32 mouse cellular contexts compared by ENCODE assay signal in genomic region chr4:134067833-134068544, GRCm38 (mm10). TPM values are rescaled to one million over a fixed set of nuclear protein-coding genes. Genes with fewer than 3 reads are reported as not detected.
DNase-seq lines count a peak whose midpoint lies in the region; ATAC-seq and TF ChIP-seq lines count a peak whose summit lies in the region.
"Had no signal": no experiment of that assay in that cellular context is flagged by ENCODE, and none has a peak within 500 bp of the region (broad histone marks: within the 10 kb centered on the region; RNA-seq: fewer than 3 reads in every experiment).

No protein-coding gene starts in this region.

- H3K4me3 ChIP-seq in lung, embryonic 16.5 days (ENCODE audit: low read length) = no peak overlapping the region
- H3K4me3 ChIP-seq in small intestine, adult 2 months (ENCODE audit: low read depth, low read length) = peak overlapping the region; percentile 81
- no peak overlapping the region for H3K4me3 ChIP-seq in hindbrain, embryonic 10.5 days
- H3K4me3 ChIP-seq: erythroblast, embryonic 14.5 days; forebrain, embryonic 12.5 days; heart, embryonic 15.5 days; layer of hippocampus, adult 2 months; limb, embryonic 13.5 days; liver, embryonic 13.5 days; lung, embryonic 15.5 days; midbrain, embryonic 15.5 days; neural tube, embryonic 12.5 days had no signal

- TF ChIP-seq POLR2A in small intestine, adult 2 months (IDR thresholded peaks at IDR 0.05; ENCODE audit: low read depth, low read length) = no peak

- WGBS in lung, embryonic 16.5 days = 72% methylated on average over 7 of the region's 7 CpGs
- 45% methylated on average over 7 of the region's 7 CpGs for WGBS in small intestine, adult 2 months
- whole genome bisulfite sequencing in hindbrain, embryonic 10.5 days = 82% methylated on average over 7 of the region's 7 CpGs

- H3K9me3 ChIP-seq in lung, embryonic 16.5 days (ENCODE audit: control insufficient read depth, low read length) = no peaks in the 10 kb centered on the region
- H3K9me3 ChIP-seq in hindbrain, embryonic 10.5 days = no peaks in the 10 kb centered on the region
- H3K9me3 ChIP-seq: forebrain, embryonic 12.5 days; heart, embryonic 15.5 days; limb, embryonic 13.5 days; liver, embryonic 13.5 days; lung, embryonic 15.5 days; midbrain, embryonic 15.5 days; neural tube, embryonic 12.5 days had no signal

- no peak for DNase-seq in lung, postnatal 4 days
- DNase-seq in 3T3-L1 (ENCODE audit: low read depth, low spot score) = peak; percentile 12
- peak; percentile 57 for DNase-seq in ZHBTc4 (ENCODE audit: low read depth, low spot score)
- DNase-seq in hindbrain, embryonic 10.5 days (ENCODE audit: low spot score) = no peak
- no peak for DNase-seq in left cerebral cortex, adult 18-20 months (ENCODE audit: low spot score in 2 of 2)
- DNase-seq in B cell, adult 2 months = no peak
- DNase-seq: adrenal gland, postnatal 25 days; cerebellum, adult 9-11 months; heart, postnatal 36 days; liver, embryonic 13.5 days; right cerebral cortex, postnatal 14 days; spleen, adult 18-20 months; thymus, adult 18-20 months; thymus, postnatal 4 days had no signal

- H3K27ac ChIP-seq in lung, embryonic 16.5 days (ENCODE audit: low read length) = no peak overlapping the region
- H3K27ac ChIP-seq in small intestine, adult 2 months (ENCODE audit: insufficient read depth, low read depth, low read length) = peak overlapping the region; percentile 83
- no peak overlapping the region for H3K27ac ChIP-seq in hindbrain, embryonic 10.5 days
- H3K27ac ChIP-seq: forebrain, embryonic 12.5 days; heart, embryonic 15.5 days; hindbrain, embryonic 14.5 days; layer of hippocampus, adult 2 months; limb, embryonic 13.5 days; liver, embryonic 13.5 days; lung, embryonic 15.5 days; midbrain, embryonic 15.5 days; neural tube, embryonic 12.5 days had no signal

- peak; percentile 43 for ATAC-seq in lung, embryonic 16.5 days (ENCODE audit: low read depth)
- ATAC-seq: inflammation-experienced regulatory T-cells, adult 6 months; midbrain, embryonic 15.5 days had no signal

- H3K36me3 ChIP-seq in lung, embryonic 16.5 days (ENCODE audit: control insufficient read depth, insufficient read depth, low read length) = no peaks in the 10 kb centered on the region
- peaks cover 10% of the 10 kb centered on the region for H3K36me3 ChIP-seq in small intestine, adult 2 months (ENCODE audit: control insufficient read depth, insufficient read depth, low read length)
- no peaks in the 10 kb centered on the region for H3K36me3 ChIP-seq in hindbrain, embryonic 10.5 days
- H3K36me3 ChIP-seq: forebrain, embryonic 12.5 days; heart, embryonic 15.5 days; limb, embryonic 13.5 days; liver, embryonic 13.5 days; lung, embryonic 15.5 days; midbrain, embryonic 15.5 days; neural tube, embryonic 12.5 days had no signal

- no peak for TF ChIP-seq CTCF in small intestine, adult 2 months (IDR thresholded peaks at IDR 0.05; ENCODE audit: extremely low read depth, insufficient read length, insufficient replicate concordance, low read depth, low read length)

- no peak overlapping the region for H3K4me2 ChIP-seq in lung, embryonic 16.5 days (ENCODE audit: low read depth, low read length)
- H3K4me2 ChIP-seq: forebrain, embryonic 12.5 days; heart, embryonic 15.5 days; hindbrain, embryonic 14.5 days; limb, embryonic 13.5 days; liver, embryonic 13.5 days; lung, embryonic 15.5 days; midbrain, embryonic 15.5 days; neural tube, embryonic 12.5 days had no signal

- H3K27me3 ChIP-seq in lung, embryonic 16.5 days (ENCODE audit: control insufficient read depth, insufficient read depth, low read depth, low read length) = no peaks in the 10 kb centered on the region
- H3K27me3 ChIP-seq in small intestine, adult 2 months (ENCODE audit: control insufficient read depth, insufficient read depth, low read length) = no peaks in the 10 kb centered on the region
- peaks cover 33% of the 10 kb centered on the region for H3K27me3 ChIP-seq in hindbrain, embryonic 10.5 days (ENCODE audit: insufficient read depth, poor library complexity, severe bottlenecking)
- H3K27me3 ChIP-seq: midbrain, embryonic 15.5 days had no signal

- no peak overlapping the region for H3K9ac ChIP-seq in lung, embryonic 16.5 days (ENCODE audit: low read length)
- H3K9ac ChIP-seq: forebrain, embryonic 12.5 days; heart, embryonic 15.5 days; hindbrain, embryonic 14.5 days; limb, embryonic 13.5 days; liver, embryonic 13.5 days; lung, embryonic 15.5 days; midbrain, embryonic 15.5 days; neural tube, embryonic 12.5 days had no signal

- H3K4me1 ChIP-seq in lung, embryonic 16.5 days (replicated peaks; ENCODE audit: control insufficient read depth, insufficient read depth, low read length) = peaks cover 2% of the 10 kb centered on the region; the same call in 1 of the 2 replicates
- peaks cover 35% of the 10 kb centered on the region for H3K4me1 ChIP-seq in small intestine, adult 2 months (ENCODE audit: control insufficient read depth, insufficient read depth, insufficient read length, low read length)
- H3K4me1 ChIP-seq in hindbrain, embryonic 10.5 days (replicated peaks) = peaks cover 8% of the 10 kb centered on the region
- H3K4me1 ChIP-seq: limb, embryonic 13.5 days; liver, embryonic 13.5 days; lung, embryonic 15.5 days; midbrain, embryonic 15.5 days; neural tube, embryonic 12.5 days had no signal

RNA-seq across cellular contexts. Expression of gene Crybg2, which starts 7.4 kb away (rescaled TPM):
- polyA plus RNA-seq in lung, embryonic 16.5 days (2015; fragmentation: Nextera tagmentation; extraction: Ambion mirVana) = 4.2 and 7.0 TPM in 2 replicates
- 57.7 and 92.5 TPM in 2 replicates for polyA plus RNA-seq in small intestine, adult 2 months (2012; rRNA removed)
- polyA plus RNA-seq in hindbrain, embryonic 10.5 days (2016; fragmentation: Nextera tagmentation; extraction: Ambion mirVana) = 1.6 and 2.9 TPM in 2 replicates
- 1 to 10 TPM; 4.4 to 5.7 TPM for total RNA-seq in left cerebral cortex, adult 18-20 months (2021)
- total RNA-seq: common myeloid progenitor, adult 5-6 weeks; heart, postnatal 36 days had no signal
- polyA plus RNA-seq: C2C12; erythroblast, embryonic 14.5 days had no signal

RNA-seq across cellular contexts. Expression of gene Zfp683, which starts 14.4 kb away (rescaled TPM):
- not detected in 2 replicates for polyA plus RNA-seq in lung, embryonic 16.5 days (2015; fragmentation: Nextera tagmentation; extraction: Ambion mirVana)
- 0.24 and 1.3 TPM in 2 replicates for polyA plus RNA-seq in small intestine, adult 2 months (2012; rRNA removed)
- polyA plus RNA-seq in hindbrain, embryonic 10.5 days (2016; fragmentation: Nextera tagmentation; extraction: Ambion mirVana) = not detected in 2 replicates
- total RNA-seq in left cerebral cortex, adult 18-20 months (2021) = not detected
- total RNA-seq: adrenal gland, postnatal 25 days; common myeloid progenitor, adult 5-6 weeks; gastrocnemius, adult 18-20 months; heart, postnatal 36 days; layer of hippocampus, adult 2 months; layer of hippocampus, postnatal 25 days; left cerebral cortex, postnatal 25 days had no signal
- polyA plus RNA-seq: C2C12; embryonic facial prominence, embryonic 11.5 days; erythroblast, embryonic 14.5 days; forebrain, embryonic 12.5 days; heart, embryonic 15.5 days; hindbrain, embryonic 14.5 days; limb, embryonic 13.5 days; liver, embryonic 13.5 days; lung, embryonic 15.5 days; midbrain, embryonic 15.5 days; neural tube, embryonic 12.5 days had no signal

RNA-seq across cellular contexts. Expression of gene Cd52, which starts 26.9 kb away (rescaled TPM):
- polyA plus RNA-seq in lung, embryonic 16.5 days (2015; fragmentation: Nextera tagmentation; extraction: Ambion mirVana) = 23.8 and 24.7 TPM in 2 replicates
- polyA plus RNA-seq in small intestine, adult 2 months (2012; rRNA removed) = 21.7 and 35.1 TPM in 2 replicates
- 5.3 and 5.5 TPM in 2 replicates for polyA plus RNA-seq in hindbrain, embryonic 10.5 days (2016; fragmentation: Nextera tagmentation; extraction: Ambion mirVana)
- 1 to 10 TPM; 2.7 to 4.1 TPM for total RNA-seq in left cerebral cortex, adult 18-20 months (2021)
- polyA plus RNA-seq: C2C12 had no signal

RNA-seq across cellular contexts. Expression of gene Ubxn11, which starts 34.4 kb away (rescaled TPM):
- polyA plus RNA-seq in lung, embryonic 16.5 days (2015; fragmentation: Nextera tagmentation; extraction: Ambion mirVana) = 14.9 and 16.6 TPM in 2 replicates
- polyA plus RNA-seq in small intestine, adult 2 months (2012; rRNA removed) = 2.8 and 4.5 TPM in 2 replicates
- polyA plus RNA-seq in hindbrain, embryonic 10.5 days (2016; fragmentation: Nextera tagmentation; extraction: Ambion mirVana) = 7.6 and 11.2 TPM in 2 replicates
- total RNA-seq in left cerebral cortex, adult 18-20 months (2021) = 10 to 100 TPM; 31.7 to 38.4 TPM

RNA-seq across cellular contexts. Expression of gene Lin28a, which starts 49.3 kb away (rescaled TPM):
- polyA plus RNA-seq in lung, embryonic 16.5 days (2015; fragmentation: Nextera tagmentation; extraction: Ambion mirVana) = not detected in 2 replicates
- polyA plus RNA-seq in small intestine, adult 2 months (2012; rRNA removed) = not detected in 2 replicates
- 13.4 and 27.5 TPM in 2 replicates for polyA plus RNA-seq in hindbrain, embryonic 10.5 days (2016; fragmentation: Nextera tagmentation; extraction: Ambion mirVana)
- total RNA-seq in left cerebral cortex, adult 18-20 months (2021) = not detected
- total RNA-seq: adrenal gland, postnatal 25 days; heart, postnatal 36 days; layer of hippocampus, adult 2 months; layer of hippocampus, postnatal 25 days; left cerebral cortex, postnatal 25 days had no signal
- polyA plus RNA-seq: C2C12; erythroblast, embryonic 14.5 days had no signal

Comparison
In these comparisons a context has a peak if more than half of its experiments do, and no peak if none do; other contexts are left out.
1. DNase-seq: peak in 3T3-L1 (single experiment) and ZHBTc4 (single experiment); none in lung, postnatal 4 days (0 of 2), hindbrain, embryonic 10.5 days (single experiment), left cerebral cortex, adult 18-20 months (0 of 2) and B cell, adult 2 months (0 of 2).